Mouse (Mus musculus): Measurements from ENCODE around the gene Cdk15.

Cdk15 gene

GRCm38 (mm10) chr1:59256751-59257231, at the start of gene Cdk15:
Cdk15 (plus strand) TSS chr1:59256906.
- in situ Hi-C loops (cut with MboI; ENCODE audit: low pct_unique_long_range_greater_than_20kb in 1 of 2, low sequenced_read_pairs in 2 of 2, unreplicated experiment in 1 of 2): no loop called here

- in situ Hi-C loops (cut with MboI; ENCODE audit: low pct_unique_long_range_greater_than_20kb in 1 of 2, low sequenced_read_pairs in 2 of 2, unreplicated experiment in 1 of 2): no loop called here
These were observed 48.4 kb upstream of the Cdk15 start for GRCm38 (mm10) chr1:59208331-59208730.

- in situ Hi-C loops (cut with MboI; ENCODE audit: low pct_unique_long_range_greater_than_20kb in 1 of 2, low sequenced_read_pairs in 2 of 2, unreplicated experiment in 1 of 2): no loop called here
These were observed 45.1 kb upstream of the Cdk15 start for GRCm38 (mm10) chr1:59211651-59212050.

- in situ Hi-C loops (cut with MboI; ENCODE audit: low pct_unique_long_range_greater_than_20kb in 1 of 2, low sequenced_read_pairs in 2 of 2, unreplicated experiment in 1 of 2): no loop called here
These were observed 44.5 kb upstream of the Cdk15 start for GRCm38 (mm10) chr1:59212076-59212779.

GRCm38 (mm10) chr1:59212951-59213350, 43.8 kb upstream of the Cdk15 start:
- in situ Hi-C loops (cut with MboI; ENCODE audit: low pct_unique_long_range_greater_than_20kb in 1 of 2, low sequenced_read_pairs in 2 of 2, unreplicated experiment in 1 of 2): no loop called here

GRCm38 (mm10) chr1:59215446-59215845, 41.3 kb upstream of the Cdk15 start:
- in situ Hi-C loops (cut with MboI; ENCODE audit: low pct_unique_long_range_greater_than_20kb in 1 of 2, low sequenced_read_pairs in 2 of 2, unreplicated experiment in 1 of 2): no loop called here

- in situ Hi-C loops (cut with MboI; ENCODE audit: low pct_unique_long_range_greater_than_20kb in 1 of 2, low sequenced_read_pairs in 2 of 2, unreplicated experiment in 1 of 2): no loop called here
These were observed 36.3 kb upstream of the Cdk15 start for GRCm38 (mm10) chr1:59220371-59220770.

- in situ Hi-C loops (cut with MboI; ENCODE audit: low pct_unique_long_range_greater_than_20kb in 1 of 2, low sequenced_read_pairs in 2 of 2, unreplicated experiment in 1 of 2): no loop called here
These were observed 35.1 kb upstream of the Cdk15 start for GRCm38 (mm10) chr1:59221591-59221990.

- in situ Hi-C loops (cut with MboI; ENCODE audit: low pct_unique_long_range_greater_than_20kb in 1 of 2, low sequenced_read_pairs in 2 of 2, unreplicated experiment in 1 of 2): no loop called here
These were observed 34.4 kb upstream of the Cdk15 start for GRCm38 (mm10) chr1:59222101-59222825.

GRCm38 (mm10) chr1:59228552-59228951, 28.2 kb upstream of the Cdk15 start:
- in situ Hi-C loops (cut with MboI; ENCODE audit: low pct_unique_long_range_greater_than_20kb in 1 of 2, low sequenced_read_pairs in 2 of 2, unreplicated experiment in 1 of 2): no loop called here

- in situ Hi-C loops (cut with MboI; ENCODE audit: low pct_unique_long_range_greater_than_20kb in 1 of 2, low sequenced_read_pairs in 2 of 2, unreplicated experiment in 1 of 2): no loop called here
These were observed 27.5 kb upstream of the Cdk15 start for GRCm38 (mm10) chr1:59229187-59229586.

GRCm38 (mm10) chr1:59236856-59237441, 19.8 kb upstream of the Cdk15 start, which contains the start of gene Als2:
Als2 (minus strand) TSS chr1:59237231.
- in situ Hi-C loops (cut with MboI; ENCODE audit: low pct_unique_long_range_greater_than_20kb in 1 of 2, low sequenced_read_pairs in 2 of 2, unreplicated experiment in 1 of 2): no loop called here

- in situ Hi-C loops (cut with MboI; ENCODE audit: low pct_unique_long_range_greater_than_20kb in 1 of 2, low sequenced_read_pairs in 2 of 2, unreplicated experiment in 1 of 2): no loop called here
These were observed 19.0 kb upstream of the Cdk15 start for GRCm38 (mm10) chr1:59237614-59238211.

GRCm38 (mm10) chr1:59243770-59244169, 12.9 kb upstream of the Cdk15 start:
- in situ Hi-C loops (cut with MboI; ENCODE audit: low pct_unique_long_range_greater_than_20kb in 1 of 2, low sequenced_read_pairs in 2 of 2, unreplicated experiment in 1 of 2): loop anchor here (5.0 to 10.0 kb wide), 2 partner anchors 379 to 381 kb away; no protein-coding TSS in a partner anchor

- in situ Hi-C loops (cut with MboI; ENCODE audit: low pct_unique_long_range_greater_than_20kb in 1 of 2, low sequenced_read_pairs in 2 of 2, unreplicated experiment in 1 of 2): loop anchor here in 1 of 2 experiments (10.0 kb wide), 1 partner anchor 377 kb away; no protein-coding TSS in a partner anchor
These were observed 9.1 kb upstream of the Cdk15 start for GRCm38 (mm10) chr1:59247602-59248001.

GRCm38 (mm10) chr1:59252762-59253161, 3.9 kb upstream of the Cdk15 start:
- in situ Hi-C loops (cut with MboI; ENCODE audit: low pct_unique_long_range_greater_than_20kb in 1 of 2, low sequenced_read_pairs in 2 of 2, unreplicated experiment in 1 of 2): no loop called here

- in situ Hi-C loops (cut with MboI; ENCODE audit: low pct_unique_long_range_greater_than_20kb in 1 of 2, low sequenced_read_pairs in 2 of 2, unreplicated experiment in 1 of 2): no loop called here
These were observed 3.3 kb upstream of the Cdk15 start for GRCm38 (mm10) chr1:59253301-59253909.

- in situ Hi-C loops (cut with MboI; ENCODE audit: low pct_unique_long_range_greater_than_20kb in 1 of 2, low sequenced_read_pairs in 2 of 2, unreplicated experiment in 1 of 2): no loop called here
These were observed 1.0 kb downstream of the Cdk15 start for GRCm38 (mm10) chr1:59257736-59258135.
